Mouse (Mus musculus): Measurements from ENCODE around the gene Ak5. TPM values are rescaled to one million over a fixed set of nuclear protein-coding genes. Genes with fewer than 3 reads are reported as not detected.

Gene Ak5
- 2.9 and 3.1 TPM in 2 replicates for polyA plus RNA-seq (2014; fragmentation: Nextera tagmentation; extraction: Ambion mirVana)

DNA sequence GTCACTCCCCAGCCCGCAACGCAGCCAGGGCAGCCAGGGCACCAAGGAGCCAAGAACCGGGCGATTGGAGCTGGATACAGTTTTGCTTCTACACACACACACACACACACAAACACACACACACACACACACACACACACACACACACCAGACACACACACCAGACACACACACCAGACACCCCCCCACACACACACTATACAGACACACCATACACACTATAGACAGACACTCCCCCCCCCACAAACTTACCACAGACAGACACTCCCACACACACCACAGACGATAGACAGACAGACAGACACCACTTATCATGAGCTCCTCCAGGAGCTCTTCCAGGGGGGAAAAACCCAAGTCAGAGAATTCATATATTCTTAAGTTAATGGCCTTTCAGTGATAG, at the start of gene Ak5:
Gene Ak5, minus strand, starts transcription at position 122 of the 400 bp plus-strand sequence.
- DNase-seq (ENCODE audit: low spot score): no peak
- H3K9ac ChIP-seq (ENCODE audit: low read depth, low read length): peak within 1 kb of the TSS; percentile 67
- H3K4me1 ChIP-seq (ENCODE audit: control insufficient read depth, insufficient read depth, low read length): no peaks in the 10 kb centered on the region
- WGBS: 6% methylated on average over 3 of the region's 5 CpGs
- H3K36me3 ChIP-seq (ENCODE audit: control insufficient read depth, insufficient read depth, low read length): no peaks in the 10 kb centered on the region
- peaks cover 37% of the 10 kb centered on the region for H3K27me3 ChIP-seq (replicated peaks; ENCODE audit: control insufficient read depth, insufficient read depth, low read length)
- no peak for ATAC-seq (ENCODE audit: low read depth)
- no peaks in the 10 kb centered on the region for H3K9me3 ChIP-seq (ENCODE audit: control insufficient read depth, low read length)
- H3K4me2 ChIP-seq (ENCODE audit: low read depth, low read length): peak within 1 kb of the TSS; percentile 98
- no peak within 1 kb of the TSS for H3K27ac ChIP-seq (replicated peaks; ENCODE audit: low read depth, low read length)
- H3K4me3 ChIP-seq (ENCODE audit: low read depth, low read length): peak within 1 kb of the TSS; percentile 55

GRCm38 (mm10) chr3:152713991-152714902, 46.1 kb upstream of the Ak5 start, which contains the start of gene Pigk:
Gene Pigk, plus strand, starts transcription at chr3:152714100.
- peak within 1 kb of the TSS; percentile 87 for H3K4me3 ChIP-seq (ENCODE audit: low read depth, low read length)
- H3K4me2 ChIP-seq (ENCODE audit: low read depth, low read length): peak within 1 kb of the TSS; percentile 79
- no peaks in the 10 kb centered on the region for H3K27me3 ChIP-seq (replicated peaks; ENCODE audit: control insufficient read depth, insufficient read depth, low read length)
- ATAC-seq (ENCODE audit: low read depth) (peak; percentile 93), DNase-seq (ENCODE audit: low spot score) (peak; percentile 94)
- no peak within 1 kb of the TSS for H3K27ac ChIP-seq (replicated peaks; ENCODE audit: low read depth, low read length)
- peak within 1 kb of the TSS; percentile 77 for H3K9ac ChIP-seq (ENCODE audit: low read depth, low read length)
- 0 out of 2 replicates have a peak, but pooled peaks cover 2% of the 10 kb centered on the region for H3K4me1 ChIP-seq (ENCODE audit: control insufficient read depth, insufficient read depth, low read length)
- under 1% methylated on average over 34 of the region's 48 CpGs for WGBS
- no peaks in the 10 kb centered on the region for H3K9me3 ChIP-seq (ENCODE audit: control insufficient read depth, low read length)
- H3K36me3 ChIP-seq (ENCODE audit: control insufficient read depth, insufficient read depth, low read length): no peaks in the 10 kb centered on the region

GRCm38 (mm10) chr3:152712957-152713356, 44.8 kb upstream of the Ak5 start:
- DNase-seq (ENCODE audit: low spot score) (no peak), ATAC-seq (ENCODE audit: low read depth) (no peak)
- Histone ChIP-seq H3K36me3 (ENCODE audit: control insufficient read depth, insufficient read depth, low read length) (no peaks in the 10 kb centered on the region), H3K4me1 (ENCODE audit: control insufficient read depth, insufficient read depth, low read length) (0 out of 2 replicates have a peak, but pooled peaks cover 2% of the 10 kb centered on the region), H3K27me3 (replicated peaks; ENCODE audit: control insufficient read depth, insufficient read depth, low read length) (no peaks in the 10 kb centered on the region), H3K9me3 (ENCODE audit: control insufficient read depth, low read length) (no peaks in the 10 kb centered on the region), H3K4me2 (ENCODE audit: low read depth, low read length) (no peak overlapping the region), H3K27ac (replicated peaks; ENCODE audit: low read depth, low read length) (no peak overlapping the region), H3K9ac (ENCODE audit: low read depth, low read length) (no peak overlapping the region), H3K4me3 (ENCODE audit: low read depth, low read length) (no peak overlapping the region)
- WGBS: 77% methylated on average over 4 of the region's 4 CpGs

DNA sequence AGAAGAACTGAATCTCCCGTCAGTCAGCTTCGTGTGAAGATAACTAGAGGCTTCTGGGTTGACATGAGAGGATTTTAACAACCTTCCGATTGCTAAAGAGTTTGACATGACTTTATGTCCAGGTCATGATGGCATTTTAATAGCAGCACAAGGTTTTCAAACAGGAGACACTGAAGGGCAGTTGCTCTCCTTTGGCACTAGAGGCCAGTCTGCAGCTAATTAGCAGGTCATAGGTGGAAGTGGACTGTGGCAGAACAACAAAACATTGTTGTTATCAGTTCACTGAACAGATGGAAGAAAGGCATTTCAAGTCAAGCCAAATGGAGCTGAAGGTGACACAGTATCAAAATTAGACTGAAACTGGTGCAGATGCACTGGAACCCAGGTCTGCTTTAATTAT, 41.8 kb upstream of the Ak5 start:
- H3K4me2 ChIP-seq (ENCODE audit: low read depth, low read length): no peak overlapping the region
- DNase-seq (ENCODE audit: low spot score): no peak
- 46% methylated on average over 3 of the region's 3 CpGs for WGBS
- H3K9me3 ChIP-seq (ENCODE audit: control insufficient read depth, low read length): no peaks in the 10 kb centered on the region
- H3K27ac ChIP-seq (replicated peaks; ENCODE audit: low read depth, low read length): no peak overlapping the region
- no peak for ATAC-seq (ENCODE audit: low read depth)
- no peak overlapping the region for H3K9ac ChIP-seq (ENCODE audit: low read depth, low read length)
- H3K4me3 ChIP-seq (ENCODE audit: low read depth, low read length): no peak overlapping the region
- H3K4me1 ChIP-seq (ENCODE audit: control insufficient read depth, insufficient read depth, low read length): 0 out of 2 replicates have a peak, but pooled peaks cover 2% of the 10 kb centered on the region
- H3K27me3 ChIP-seq (replicated peaks; ENCODE audit: control insufficient read depth, insufficient read depth, low read length): no peaks in the 10 kb centered on the region
- H3K36me3 ChIP-seq (ENCODE audit: control insufficient read depth, insufficient read depth, low read length): no peaks in the 10 kb centered on the region

DNA sequence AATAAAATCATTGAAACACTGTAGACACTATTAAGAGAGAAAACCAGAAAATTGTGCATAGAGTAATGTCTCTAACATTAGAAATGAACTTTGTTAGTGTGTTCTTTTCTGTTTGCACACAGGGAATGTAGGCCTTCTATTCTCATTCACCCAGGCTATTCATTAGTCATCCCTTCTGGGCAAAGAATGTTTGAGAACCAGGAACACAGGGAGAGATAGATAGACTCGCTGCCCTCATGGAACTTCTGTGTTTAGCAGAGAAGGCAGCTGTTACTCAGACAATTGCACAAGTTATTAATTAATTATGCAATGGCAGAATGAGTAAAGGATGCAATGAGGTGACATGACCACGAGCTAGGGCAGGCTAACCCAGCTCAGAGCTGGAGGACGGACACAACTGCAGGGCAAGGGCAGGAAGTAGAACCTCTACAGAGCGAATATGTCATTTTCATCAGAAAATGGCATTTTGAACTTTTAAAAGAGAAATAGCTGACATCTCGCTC, 39.2 kb upstream of the Ak5 start:
- H3K9me3 ChIP-seq (ENCODE audit: control insufficient read depth, low read length): no peaks in the 10 kb centered on the region
- H3K9ac ChIP-seq (ENCODE audit: low read depth, low read length): no peak overlapping the region
- H3K27me3 ChIP-seq (replicated peaks; ENCODE audit: control insufficient read depth, insufficient read depth, low read length): no peaks in the 10 kb centered on the region
- no peak for DNase-seq (ENCODE audit: low spot score)
- H3K4me2 ChIP-seq (ENCODE audit: low read depth, low read length): no peak overlapping the region
- H3K36me3 ChIP-seq (ENCODE audit: control insufficient read depth, insufficient read depth, low read length): no peaks in the 10 kb centered on the region
- no peak overlapping the region for H3K4me3 ChIP-seq (ENCODE audit: low read depth, low read length)
- no peak for ATAC-seq (ENCODE audit: low read depth)
- WGBS: 79% methylated on average over 5 of the region's 5 CpGs
- no peak overlapping the region for H3K27ac ChIP-seq (replicated peaks; ENCODE audit: low read depth, low read length)
- no peaks in the 10 kb centered on the region for H3K4me1 ChIP-seq (ENCODE audit: control insufficient read depth, insufficient read depth, low read length)

GRCm38 (mm10) chr3:152706901-152707300, 38.7 kb upstream of the Ak5 start:
- Histone ChIP-seq H3K36me3 (ENCODE audit: control insufficient read depth, insufficient read depth, low read length) (no peaks in the 10 kb centered on the region), H3K4me3 (ENCODE audit: low read depth, low read length) (no peak overlapping the region), H3K4me1 (ENCODE audit: control insufficient read depth, insufficient read depth, low read length) (no peaks in the 10 kb centered on the region), H3K4me2 (ENCODE audit: low read depth, low read length) (no peak overlapping the region), H3K27me3 (replicated peaks; ENCODE audit: control insufficient read depth, insufficient read depth, low read length) (no peaks in the 10 kb centered on the region), H3K9ac (ENCODE audit: low read depth, low read length) (no peak overlapping the region), H3K9me3 (ENCODE audit: control insufficient read depth, low read length) (no peaks in the 10 kb centered on the region), H3K27ac (replicated peaks; ENCODE audit: low read depth, low read length) (no peak overlapping the region)
- 85% methylated on average over 2 of the region's 2 CpGs for WGBS
- DNase-seq (ENCODE audit: low spot score): no peak
- ATAC-seq (ENCODE audit: low read depth): no peak

GRCm38 (mm10) chr3:152705826-152706225, 37.7 kb upstream of the Ak5 start:
- WGBS: 72% methylated on average over 5 of the region's 5 CpGs
- no peaks in the 10 kb centered on the region for H3K4me1 ChIP-seq (ENCODE audit: control insufficient read depth, insufficient read depth, low read length)
- DNase-seq (ENCODE audit: low spot score) (no peak), ATAC-seq (ENCODE audit: low read depth) (no peak)
- no peaks in the 10 kb centered on the region for H3K9me3 ChIP-seq (ENCODE audit: control insufficient read depth, low read length)
- no peak overlapping the region for H3K4me2 ChIP-seq (ENCODE audit: low read depth, low read length)
- no peak overlapping the region for H3K27ac ChIP-seq (replicated peaks; ENCODE audit: low read depth, low read length)
- H3K36me3 ChIP-seq (ENCODE audit: control insufficient read depth, insufficient read depth, low read length): no peaks in the 10 kb centered on the region
- H3K4me3 ChIP-seq (ENCODE audit: low read depth, low read length): no peak overlapping the region
- no peak overlapping the region for H3K9ac ChIP-seq (ENCODE audit: low read depth, low read length)
- H3K27me3 ChIP-seq (replicated peaks; ENCODE audit: control insufficient read depth, insufficient read depth, low read length): no peaks in the 10 kb centered on the region

GRCm38 (mm10) chr3:152702274-152702843, 34.2 kb upstream of the Ak5 start:
- H3K9me3 ChIP-seq (ENCODE audit: control insufficient read depth, low read length): no peaks in the 10 kb centered on the region
- no peak overlapping the region for H3K9ac ChIP-seq (ENCODE audit: low read depth, low read length)
- ATAC-seq (ENCODE audit: low read depth) (no peak), DNase-seq (ENCODE audit: low spot score) (peak; percentile 44)
- H3K4me2 ChIP-seq (ENCODE audit: low read depth, low read length): peak overlapping the region; percentile 2; the same call in 1 of the 2 replicates
- H3K4me3 ChIP-seq (ENCODE audit: low read depth, low read length): peak overlapping the region; percentile 16; the same call in 1 of the 2 replicates
- WGBS: 52% methylated on average over 8 of the region's 8 CpGs
- H3K36me3 ChIP-seq (ENCODE audit: control insufficient read depth, insufficient read depth, low read length): no peaks in the 10 kb centered on the region
- no peak overlapping the region for H3K27ac ChIP-seq (replicated peaks; ENCODE audit: low read depth, low read length)
- H3K4me1 ChIP-seq (ENCODE audit: control insufficient read depth, insufficient read depth, low read length): no peaks in the 10 kb centered on the region
- H3K27me3 ChIP-seq (replicated peaks; ENCODE audit: control insufficient read depth, insufficient read depth, low read length): no peaks in the 10 kb centered on the region
